Mouse (Mus musculus): ENCODE results near the gene Tmprss9. TPM values are rescaled to one million over a fixed set of nuclear protein-coding genes. Genes with fewer than 3 reads are reported as not detected.

The Tmprss9 gene
- total RNA-seq, 2 experiments from 2014 or later, result 0.18 to 0.19 TPM

- TF ChIP-seq CTCF (IDR thresholded peaks at IDR 0.05), result no peak
- intact Hi-C loops (cut with DNase I), result loop anchor here (5.0 kb wide), 1 partner anchor 150 kb away; no protein-coding TSS in a partner anchor
Observed at GRCm38 (mm10) chr10:80896581-80897485, 25.2 kb downstream of the Tmprss9 start.

GRCm38 (mm10) chr10:80897861-80898510 lies 26.3 kb downstream of the Tmprss9 start:
- Histone ChIP-seq H3K4me3 (peak overlapping the region; percentile 34), H3K27ac (peak overlapping the region; percentile 82)
- intact Hi-C loops (cut with DNase I), result loop anchor here (5.0 kb wide), 1 partner anchor 151 kb away; no protein-coding TSS in a partner anchor
- peak; percentile 72 to 76 for DNase-seq (ENCODE audit: extremely low spot score in 1 of 2, low spot score in 2 of 2)
- TF ChIP-seq CTCF (IDR thresholded peaks at IDR 0.05), result no peak; the same call in 1 of the 2 replicates

More at GRCm38 (mm10) chr10:80896581-80897485, 25.2 kb downstream of the Tmprss9 start:
- H3K27ac ChIP-seq, result no peak overlapping the region; the same call in 1 of the 2 replicates
- no peak overlapping the region for H3K4me3 ChIP-seq
- DNase-seq (ENCODE audit: extremely low spot score in 1 of 2, low spot score in 2 of 2), result no peak

GRCm38 (mm10) chr10:80899074-80899473 lies 27.4 kb downstream of the Tmprss9 start:
- Histone ChIP-seq H3K4me3 (peak overlapping the region; percentile 84), H3K27ac (no peak overlapping the region; the same call in 1 of the 2 replicates)
- DNase-seq (ENCODE audit: extremely low spot score in 1 of 2, low spot score in 2 of 2), result no peak
- intact Hi-C loops (cut with DNase I), result loop anchor here (5.0 kb wide), 1 partner anchor 152 kb away; no protein-coding TSS in a partner anchor
- TF ChIP-seq CTCF (IDR thresholded peaks at IDR 0.05), result no peak

GRCm38 (mm10) chr10:80899591-80900317 lies 28.1 kb downstream of the Tmprss9 start:
- peak overlapping the region; percentile 98 for H3K27ac ChIP-seq
- no peak for TF ChIP-seq CTCF (IDR thresholded peaks at IDR 0.05)
- intact Hi-C loops (cut with DNase I), result loop anchor here (5.0 kb wide), 1 partner anchor 152 kb away; no protein-coding TSS in a partner anchor

GRCm38 (mm10) chr10:80900318-80901247 lies 28.9 kb downstream of the Tmprss9 start, which contains the start of gene Timm13:
Gene Timm13, minus strand, starts transcription at chr10:80900969.
- no peak for TF ChIP-seq CTCF (IDR thresholded peaks at IDR 0.05)
- H3K27ac ChIP-seq, result peak within 1 kb of the TSS; percentile 98
- intact Hi-C loops (cut with DNase I), result no loop called here

More at GRCm38 (mm10) chr10:80899591-80900317, 28.1 kb downstream of the Tmprss9 start:
- no peak for DNase-seq (ENCODE audit: extremely low spot score in 1 of 2, low spot score in 2 of 2)
- peak overlapping the region; percentile 84 for H3K4me3 ChIP-seq

GRCm38 (mm10) chr10:80901409-80902272 lies 30.0 kb downstream of the Tmprss9 start:
- intact Hi-C loops (cut with DNase I), result no loop called here
- no peak for TF ChIP-seq CTCF (IDR thresholded peaks at IDR 0.05)
- peak overlapping the region; percentile 68 for H3K27ac ChIP-seq
- peak overlapping the region; percentile 16; the same call in 1 of the 2 replicates for H3K4me3 ChIP-seq
- DNase-seq (ENCODE audit: extremely low spot score in 1 of 2, low spot score in 2 of 2), result no peak

More at GRCm38 (mm10) chr10:80900318-80901247, 28.9 kb downstream of the Tmprss9 start, which contains the start of gene Timm13:
- peak within 1 kb of the TSS; percentile 84 for H3K4me3 ChIP-seq
- peak; percentile 97 to 99 for DNase-seq (ENCODE audit: extremely low spot score in 1 of 2, low spot score in 2 of 2)

GRCm38 (mm10) chr10:80902273-80902940 lies 30.8 kb downstream of the Tmprss9 start:
- H3K4me3 ChIP-seq, result no peak overlapping the region
- no peak for TF ChIP-seq CTCF (IDR thresholded peaks at IDR 0.05)
- intact Hi-C loops (cut with DNase I), result no loop called here
- no peak for DNase-seq (ENCODE audit: extremely low spot score in 1 of 2, low spot score in 2 of 2)
- no peak overlapping the region for H3K27ac ChIP-seq

- Histone ChIP-seq H3K27ac (no peak overlapping the region), H3K4me3 (no peak overlapping the region)
- TF ChIP-seq CTCF (IDR thresholded peaks at IDR 0.05), result no peak
- DNase-seq (ENCODE audit: extremely low spot score in 1 of 2, low spot score in 2 of 2), result no peak
- intact Hi-C loops (cut with DNase I), result no loop called here
Observed at GRCm38 (mm10) chr10:80903282-80903681, 31.6 kb downstream of the Tmprss9 start.
